Comparison of ENCODE assay signal across 8 mouse cellular contexts in the genomic region with DNA sequence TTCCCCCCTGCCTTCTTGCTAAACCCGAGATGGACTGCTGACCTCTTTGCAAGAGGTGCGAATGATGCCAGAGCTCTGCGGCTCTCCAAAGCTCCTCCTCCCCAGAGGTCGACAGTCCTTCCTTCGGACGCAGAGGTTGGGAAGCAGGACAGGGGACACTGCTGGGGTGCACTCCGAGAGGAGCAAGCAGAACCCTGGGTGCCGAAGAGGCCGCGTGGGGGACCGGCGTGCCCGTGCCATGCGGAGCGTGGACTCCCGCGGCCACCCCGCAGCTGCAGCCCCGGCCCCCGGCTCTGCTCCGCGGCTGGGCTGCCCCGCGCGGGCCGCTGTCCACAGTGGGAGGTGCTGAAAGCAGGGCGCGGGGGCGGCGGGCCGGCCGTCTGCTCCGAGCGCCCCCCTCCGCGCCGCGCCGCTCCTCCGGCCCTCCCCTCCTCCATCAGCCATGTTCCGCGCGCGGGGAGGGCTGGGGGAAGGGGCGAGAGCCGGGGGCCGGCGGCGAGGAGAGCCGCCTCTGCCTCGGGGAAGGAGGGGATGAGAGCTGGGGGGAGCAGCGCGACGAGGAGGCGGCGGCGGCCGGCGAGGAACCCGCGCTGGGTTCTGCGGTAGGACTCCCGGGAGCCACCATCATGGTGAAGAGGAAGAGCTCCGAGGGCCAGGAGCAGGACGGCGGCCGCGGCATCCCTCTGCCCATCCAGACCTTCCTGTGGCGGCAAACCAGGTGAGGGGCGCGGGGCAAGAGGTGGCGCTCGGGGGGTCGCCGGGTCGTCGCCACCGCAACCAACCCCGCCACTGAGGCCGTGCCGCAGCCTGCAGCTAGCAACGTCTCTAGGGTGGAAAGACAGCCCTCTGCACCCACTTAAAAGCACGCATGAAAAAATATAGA. TPM values are rescaled to one million over a fixed set of nuclear protein-coding genes. Genes with fewer than 3 reads are reported as not detected.
DNase-seq lines count a peak whose midpoint lies in the region; ATAC-seq and TF ChIP-seq lines count a peak whose summit lies in the region.

A gene (plus strand): TSS at position 547 of the 883 bp plus-strand sequence.

- no peaks in the 10 kb centered on the region for H3K27me3 ChIP-seq in cerebellum, adult 2 months (ENCODE audit: control insufficient read depth, insufficient read depth, low read length)
- no peaks in the 10 kb centered on the region for H3K27me3 ChIP-seq in forebrain, postnatal 0 days (ENCODE audit: insufficient read depth, low read length)
- no peaks in the 10 kb centered on the region for H3K27me3 ChIP-seq in hindbrain, embryonic 15.5 days
- 0 out of 2 replicates have a peak, but pooled peaks cover 3% of the 10 kb centered on the region for H3K27me3 ChIP-seq in midbrain, embryonic 13.5 days
- H3K27me3 ChIP-seq in stomach, embryonic 14.5 days (ENCODE audit: control insufficient read depth, insufficient read depth, low read length), result 0 out of 2 replicates have a peak, but pooled peaks cover 3% of the 10 kb centered on the region

- TF ChIP-seq POLR2A in cerebellum, adult 2 months (IDR thresholded peaks at IDR 0.05; ENCODE audit: borderline replicate concordance, insufficient read depth, low read length), result peak; percentile 26; the same call in 1 of the 2 replicates

- under 1% methylated on average over 78 of the region's 83 CpGs for WGBS in cerebellum, adult 2 months
- WGBS in forebrain, postnatal 0 days, result 4% methylated on average over 73 of the region's 83 CpGs
- WGBS in hindbrain, embryonic 15.5 days, result 1% methylated on average over 56 of the region's 83 CpGs
- under 1% methylated on average over 61 of the region's 83 CpGs for WGBS in midbrain, embryonic 13.5 days
- WGBS in stomach, embryonic 14.5 days, result under 1% methylated on average over 53 of the region's 83 CpGs

- intact Hi-C loops in left cerebral cortex, postnatal 36 days (cut with DNase I), result loop anchor here (10.0 kb wide), 1 partner anchor 143 kb away; no protein-coding TSS in a partner anchor

- no peak for TF ChIP-seq CTCF in cerebellum, adult 2 months (IDR thresholded peaks at IDR 0.05; ENCODE audit: borderline replicate concordance, insufficient read depth, low read depth, low read length)
- TF ChIP-seq CTCF in forebrain, postnatal 0 days (IDR thresholded peaks at IDR 0.05; ENCODE audit: low read depth), result no peak

- peak within 1 kb of the TSS; percentile 98 for H3K27ac ChIP-seq in cerebellum, adult 2 months (ENCODE audit: insufficient read depth, low read length)
- H3K27ac ChIP-seq in forebrain, postnatal 0 days (ENCODE audit: low read depth, low read length), result peak within 1 kb of the TSS; percentile 70
- peak within 1 kb of the TSS; percentile 75 for H3K27ac ChIP-seq in hindbrain, embryonic 15.5 days (replicated peaks)
- H3K27ac ChIP-seq in midbrain, embryonic 13.5 days, result peak within 1 kb of the TSS; percentile 44
- H3K27ac ChIP-seq in stomach, embryonic 14.5 days (ENCODE audit: low read length), result no peak within 1 kb of the TSS

- no peaks in the 10 kb centered on the region for H3K36me3 ChIP-seq in forebrain, postnatal 0 days (ENCODE audit: insufficient read depth)
- H3K36me3 ChIP-seq in hindbrain, embryonic 15.5 days, result peaks cover under 1% of the 10 kb centered on the region; the same call in 1 of the 2 replicates
- H3K36me3 ChIP-seq in midbrain, embryonic 13.5 days, result no peaks in the 10 kb centered on the region
- no peaks in the 10 kb centered on the region for H3K36me3 ChIP-seq in stomach, embryonic 14.5 days (ENCODE audit: control insufficient read depth, insufficient read depth, low read length)

- peak within 1 kb of the TSS; percentile 81 for H3K4me3 ChIP-seq in cerebellum, adult 2 months (replicated peaks; ENCODE audit: insufficient read depth, low read depth, low read length)
- peak within 1 kb of the TSS; percentile 79 for H3K4me3 ChIP-seq in forebrain, postnatal 0 days (ENCODE audit: low read depth, low read length)
- peak within 1 kb of the TSS; percentile 57 for H3K4me3 ChIP-seq in hindbrain, embryonic 15.5 days
- H3K4me3 ChIP-seq in midbrain, embryonic 13.5 days (replicated peaks), result peak within 1 kb of the TSS; percentile 77
- peak within 1 kb of the TSS; percentile 48 for H3K4me3 ChIP-seq in stomach, embryonic 14.5 days (ENCODE audit: low read depth, low read length)

- H3K9me3 ChIP-seq in forebrain, postnatal 0 days (ENCODE audit: low read length), result no peaks in the 10 kb centered on the region
- no peaks in the 10 kb centered on the region for H3K9me3 ChIP-seq in hindbrain, embryonic 15.5 days
- no peaks in the 10 kb centered on the region for H3K9me3 ChIP-seq in midbrain, embryonic 13.5 days
- no peaks in the 10 kb centered on the region for H3K9me3 ChIP-seq in stomach, embryonic 14.5 days (ENCODE audit: control insufficient read depth, low read depth, low read length)

- peak within 1 kb of the TSS; percentile 78 for H3K4me2 ChIP-seq in forebrain, postnatal 0 days (ENCODE audit: low read depth)
- peak within 1 kb of the TSS; percentile 76 for H3K4me2 ChIP-seq in hindbrain, embryonic 15.5 days
- H3K4me2 ChIP-seq in midbrain, embryonic 13.5 days (replicated peaks), result peak within 1 kb of the TSS; percentile 87
- H3K4me2 ChIP-seq in stomach, embryonic 14.5 days (replicated peaks; ENCODE audit: low read depth, low read length), result peak within 1 kb of the TSS; percentile 78

- peak; percentile 89 for ATAC-seq in forebrain, postnatal 0 days
- ATAC-seq in hindbrain, embryonic 15.5 days (ENCODE audit: low FRiP score, low read depth), result peak; percentile 95
- peak; percentile 96 for ATAC-seq in midbrain, embryonic 13.5 days
- ATAC-seq in stomach, embryonic 14.5 days (ENCODE audit: insufficient number of reproducible peaks, insufficient read depth, low FRiP score, low read depth), result peak; percentile 88

- H3K4me1 ChIP-seq in cerebellum, adult 2 months (ENCODE audit: control insufficient read depth, insufficient read depth, low read length), result peaks cover 9% of the 10 kb centered on the region; the same call in 1 of the 2 replicates
- H3K4me1 ChIP-seq in forebrain, postnatal 0 days (ENCODE audit: insufficient read depth), result peaks cover 10% of the 10 kb centered on the region
- peaks cover 18% of the 10 kb centered on the region for H3K4me1 ChIP-seq in hindbrain, embryonic 15.5 days (replicated peaks)
- peaks cover 9% of the 10 kb centered on the region for H3K4me1 ChIP-seq in midbrain, embryonic 13.5 days (replicated peaks)
- H3K4me1 ChIP-seq in stomach, embryonic 14.5 days (ENCODE audit: control insufficient read depth, insufficient read depth, low read length), result no peaks in the 10 kb centered on the region

- peak; percentile 71 for DNase-seq in gastrocnemius, postnatal 10 days
- no peak for DNase-seq in gastrocnemius, adult 8-10 months (ENCODE audit: low spot score in 2 of 2)
- DNase-seq in cerebellum, adult 2 months, result peak; percentile 85 to 89
- peak; percentile 59 for DNase-seq in forebrain, postnatal 0 days
- peak; percentile 66 to 84 for DNase-seq in left cerebral cortex, postnatal 36 days (ENCODE audit: low spot score in 2 of 2)

- peak within 1 kb of the TSS; percentile 84 for H3K9ac ChIP-seq in forebrain, postnatal 0 days
- H3K9ac ChIP-seq in hindbrain, embryonic 15.5 days, result peak within 1 kb of the TSS; percentile 63
- peak within 1 kb of the TSS; percentile 80 for H3K9ac ChIP-seq in midbrain, embryonic 13.5 days (replicated peaks)
- H3K9ac ChIP-seq in stomach, embryonic 14.5 days (replicated peaks; ENCODE audit: low read depth, low read length), result no peak within 1 kb of the TSS

RNA-seq across cellular contexts. Expression of the gene that starts here (rescaled TPM):
- under 1 TPM; 0.16 to 0.36 TPM for total RNA-seq in gastrocnemius, postnatal 10 days (2021)
- under 1 TPM; 0.03 to 0.24 (median 0.10) TPM for total RNA-seq in gastrocnemius, adult 8-10 months (2022)
- 131 and 148 TPM in 2 replicates for polyA plus RNA-seq in cerebellum, adult 2 months (2012; rRNA removed)
- 15.1 and 16.9 TPM in 2 replicates for total RNA-seq in forebrain, postnatal 0 days (2014; rRNA removed)
- polyA plus RNA-seq in forebrain, postnatal 0 days (2015; fragmentation: Nextera tagmentation; extraction: Ambion mirVana), result 2.5 and 5.2 TPM in 2 replicates
- polyA plus RNA-seq in hindbrain, embryonic 15.5 days (2015; fragmentation: Nextera tagmentation; extraction: Ambion mirVana), result 6.8 and 9.2 TPM in 2 replicates
- total RNA-seq in left cerebral cortex, postnatal 36 days (2021), result 100 to 1,000 TPM; 217 to 264 TPM
- 2.5 and 3.1 TPM in 2 replicates for polyA plus RNA-seq in midbrain, embryonic 13.5 days (2015; fragmentation: Nextera tagmentation; extraction: Ambion mirVana)
- polyA plus RNA-seq in stomach, embryonic 14.5 days (2014; fragmentation: Nextera tagmentation; extraction: Ambion mirVana), result 0.36 and 0.51 TPM in 2 replicates

Comparison
In these comparisons a context has a peak if more than half of its experiments do, and no peak if none do; other contexts are left out.
1. RNA of the gene that starts here (total RNA-seq): 217 to 264 TPM in left cerebral cortex, postnatal 36 days and 15.1 to 16.9 TPM in forebrain, postnatal 0 days; 0.16 to 0.36 TPM in gastrocnemius, postnatal 10 days and 0.03 to 0.24 TPM in gastrocnemius, adult 8-10 months; every median in the first group is over 10 times any median in the second.
2. RNA of the gene that starts here (total RNA-seq): 217 to 264 TPM in left cerebral cortex, postnatal 36 days; 15.1 to 16.9 TPM in forebrain, postnatal 0 days; every median in the first group is over 10 times any median in the second.
3. RNA of the gene that starts here (polyA plus RNA-seq): 131 to 148 TPM in cerebellum, adult 2 months; 6.8 to 9.2 TPM in hindbrain, embryonic 15.5 days, 2.5 to 5.2 TPM in forebrain, postnatal 0 days, 2.5 to 3.1 TPM in midbrain, embryonic 13.5 days and 0.36 to 0.51 TPM in stomach, embryonic 14.5 days; every median in the first group is over 10 times any median in the second.
4. Peak in DNase-seq in gastrocnemius, postnatal 10 days; RNA of the gene not detected or under 1 TPM.
5. Peak in ATAC-seq, H3K4me3 ChIP-seq and H3K4me2 ChIP-seq in stomach, embryonic 14.5 days; RNA of the gene not detected or under 1 TPM.
6. DNase-seq: peak in cerebellum, adult 2 months (2 of 2), forebrain, postnatal 0 days (single experiment) and left cerebral cortex, postnatal 36 days (2 of 2); none in gastrocnemius, adult 8-10 months (0 of 2).
7. Peak in every context shown above with its lines, with median percentiles within 50 percentile points of each other: H3K4me3 ChIP-seq, ATAC-seq and H3K4me2 ChIP-seq.